22 mouse cellular contexts compared by ENCODE assay signal in the genomic region with DNA sequence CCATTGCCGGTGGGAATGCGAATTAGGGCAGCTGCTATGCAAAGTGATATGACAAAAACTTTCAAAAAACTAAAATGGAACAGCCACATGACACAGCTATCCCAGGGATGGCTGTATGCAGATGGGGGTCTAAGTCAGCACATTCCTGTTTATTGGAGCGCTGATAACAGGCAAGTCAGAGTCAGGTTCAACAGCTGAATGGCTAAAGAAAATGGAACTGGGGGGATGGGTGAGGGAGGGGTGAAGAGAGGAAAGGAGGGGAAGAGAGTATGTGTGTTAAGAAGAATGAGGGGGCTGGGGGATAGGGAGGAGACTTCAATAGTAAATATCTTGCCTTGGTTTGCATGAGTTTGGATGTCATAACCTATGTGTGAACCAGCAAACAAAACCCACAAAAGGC.
A peak's percentile ranks its signal among the peaks of the same experiment; 100 is the strongest.
DNase-seq lines count a peak whose midpoint lies in the region; TF ChIP-seq lines count a peak whose summit lies in the region.
"Had no signal": no experiment of that assay in that cellular context is flagged by ENCODE, and none has a peak within 500 bp of the region (broad histone marks: within the 10 kb centered on the region; RNA-seq: fewer than 3 reads in every experiment).

No protein-coding gene starts in this region.

- H3K27ac ChIP-seq in kidney, adult 2 months (ENCODE audit: insufficient read depth, low read depth, low read length), result 0 out of 2 replicates have a peak overlapping the region, but pooled peaks have one; percentile 20
- H3K27ac ChIP-seq: embryonic facial prominence, embryonic 10.5 days; embryonic facial prominence, embryonic 12.5 days; forebrain, embryonic 13.5 days; forebrain, embryonic 15.5 days had no signal

- TF ChIP-seq CTCF in kidney, adult 2 months (conservative IDR thresholded peaks at IDR 0.05; ENCODE audit: insufficient read depth, insufficient read length, low read depth, low read length), result no peak

- H3K27me3 ChIP-seq in kidney, adult 2 months (replicated peaks; ENCODE audit: control insufficient read depth, insufficient read depth, low read length), result no peaks in the 10 kb centered on the region
- H3K27me3 ChIP-seq: CH12.LX; embryonic facial prominence, embryonic 12.5 days; forebrain, embryonic 13.5 days; forebrain, embryonic 15.5 days; Patski had no signal

- H3K36me3 ChIP-seq in kidney, adult 2 months (ENCODE audit: control insufficient read depth, insufficient read depth, low read length), result no peaks in the 10 kb centered on the region
- H3K36me3 ChIP-seq: embryonic facial prominence, embryonic 10.5 days; embryonic facial prominence, embryonic 12.5 days; forebrain, embryonic 15.5 days; G1E had no signal

- no peak for TF ChIP-seq POLR2A in kidney, adult 2 months (IDR thresholded peaks at IDR 0.05; ENCODE audit: low read depth, low read length)

- H3K4me3 ChIP-seq in kidney, adult 2 months (ENCODE audit: insufficient read depth, low read depth, low read length), result no peak overlapping the region
- H3K4me3 ChIP-seq: embryonic facial prominence, embryonic 10.5 days; embryonic facial prominence, embryonic 12.5 days; forebrain, embryonic 13.5 days; forebrain, embryonic 15.5 days had no signal

- 79% methylated on average over 3 of the region's 3 CpGs for WGBS in kidney, adult 2 months

- peaks cover 8% of the 10 kb centered on the region; the same call in 1 of the 2 replicates for H3K4me1 ChIP-seq in kidney, adult 2 months (ENCODE audit: control insufficient read depth, insufficient read depth, low read length)
- H3K4me1 ChIP-seq: embryonic facial prominence, embryonic 10.5 days; embryonic facial prominence, embryonic 12.5 days; forebrain, embryonic 15.5 days had no signal

- DNase-seq in kidney, adult 2 months, result no peak
- DNase-seq in kidney, postnatal 4 days, result no peak
- peak; percentile 67 for DNase-seq in retina, embryonic 14.5 days (ENCODE audit: low spot score)
- no peak for DNase-seq in heart, adult 18-20 months
- no peak for DNase-seq in frontal cortex, postnatal 36 days (ENCODE audit: low spot score in 2 of 2)
- DNase-seq: adrenal gland, adult 8-10 months; adrenal gland, postnatal 14 days; adrenal gland, postnatal 36 days; B cell, adult 2 months; cerebellum, adult 11-12 months; cerebellum, adult 2 months; cerebellum, adult 9-10 months; cerebellum, postnatal 10 days; cerebellum, postnatal 25 days; forebrain, postnatal 0 days had no signal
